Mouse (Mus musculus) megakaryocyte, embryonic 14.5 days (primary cell): ENCODE results near the gene Mapkapk3.

ENCODE experiments used
- FLI1 ChIP-seq: IDR thresholded peaks from 2 replicates; pipeline ENCODE4 v1.6.1; 2012; ENCODE audit warnings: low read length, inconsistent platforms, mixed read lengths
- GATA1 ChIP-seq: IDR thresholded peaks from 3 replicates; pipeline ENCODE4 v1.6.1; 2012; ENCODE audit warnings: mixed read lengths, low read length, inconsistent platforms, borderline replicate concordance

DNA sequence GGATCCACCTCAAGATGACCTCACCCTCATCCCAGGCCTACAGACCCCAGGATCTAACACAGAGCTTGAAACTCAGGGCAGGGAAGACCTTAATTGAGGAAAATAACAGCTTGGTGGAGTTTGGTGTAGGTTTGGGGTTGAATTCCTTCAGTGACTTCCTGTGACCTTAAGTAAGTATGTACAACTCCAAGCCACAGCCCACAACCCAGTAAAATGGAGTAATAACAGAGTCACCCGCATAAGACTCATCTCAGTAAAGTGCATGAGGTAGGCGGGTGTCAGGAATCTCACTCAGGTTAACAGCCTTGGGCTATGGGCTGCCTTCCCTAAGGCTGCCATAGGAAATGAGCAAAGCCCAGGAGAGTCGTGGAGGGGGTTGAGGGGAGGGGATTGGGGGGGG, 24.9 kb downstream of the Mapkapk3 start:
- TF ChIP-seq GATA1 (no peak), FLI1 (no peak)
